ENCODE assay signal across 15 mouse cellular contexts in the genomic region with DNA sequence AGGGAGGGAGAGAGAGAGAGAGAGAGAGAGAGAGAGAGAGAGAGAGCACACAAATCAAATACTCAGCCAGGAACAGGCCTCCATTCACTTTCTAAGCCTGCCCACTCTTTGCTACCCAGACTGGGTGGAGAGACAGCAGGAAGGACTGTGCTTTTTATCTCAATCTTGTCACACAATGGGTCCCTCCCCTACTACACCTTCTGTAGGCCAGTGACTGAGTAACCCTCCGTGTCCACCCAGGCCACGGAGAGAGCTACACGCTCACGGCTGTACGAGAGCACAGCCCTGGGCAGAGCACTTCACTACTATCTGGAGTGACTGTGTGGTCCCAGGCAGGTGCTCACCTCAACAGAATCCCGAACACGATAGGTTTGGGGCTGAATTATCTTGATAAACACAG. TPM values are rescaled to one million over a fixed set of nuclear protein-coding genes. Genes with fewer than 3 reads are reported as not detected.
A peak's percentile ranks its signal among the peaks of the same experiment; 100 is the strongest.
DNase-seq lines count a peak whose midpoint lies in the region; ATAC-seq and TF ChIP-seq lines count a peak whose summit lies in the region.
"Had no signal": no experiment of that assay in that cellular context is flagged by ENCODE, and none has a peak within 500 bp of the region (broad histone marks: within the 10 kb centered on the region; RNA-seq: fewer than 3 reads in every experiment).

No protein-coding gene starts in this region.

- H3K27ac ChIP-seq in gastrocnemius, adult 2 months: peak overlapping the region; percentile 68
- peak overlapping the region; percentile 51 for H3K27ac ChIP-seq in kidney, postnatal 0 days
- peak overlapping the region; percentile 92 for H3K27ac ChIP-seq in intestine, postnatal 0 days (ENCODE audit: low read depth, low read length)
- no peak overlapping the region for H3K27ac ChIP-seq in hindbrain, embryonic 14.5 days
- H3K27ac ChIP-seq: hindbrain, embryonic 10.5 days; midbrain, embryonic 13.5 days had no signal

- H3K4me1 ChIP-seq in kidney, postnatal 0 days (replicated peaks; ENCODE audit: insufficient read depth, low read length): peaks cover 4% of the 10 kb centered on the region; the same call in 1 of the 2 replicates
- H3K4me1 ChIP-seq in intestine, postnatal 0 days (replicated peaks; ENCODE audit: control insufficient read depth, insufficient read depth, low read length): peaks cover 6% of the 10 kb centered on the region
- no peaks in the 10 kb centered on the region for H3K4me1 ChIP-seq in hindbrain, embryonic 14.5 days (replicated peaks; ENCODE audit: control insufficient read depth, insufficient read depth, low read length)
- H3K4me1 ChIP-seq: forebrain, embryonic 10.5 days; midbrain, embryonic 13.5 days had no signal

- DNase-seq in gastrocnemius, adult 2 months: no peak
- no peak for DNase-seq in gastrocnemius, postnatal 4 days (ENCODE audit: low spot score in 2 of 2)
- DNase-seq in kidney, postnatal 0 days (ENCODE audit: low spot score): no peak
- no peak for DNase-seq in kidney, adult 9 months
- DNase-seq in CD4-positive helper T cell, adult 2 months (ENCODE audit: low read depth, low spot score): peak; percentile 45
- no peak for DNase-seq in testis, postnatal 14 days (ENCODE audit: low spot score)
- DNase-seq in hindbrain, embryonic 14.5 days (ENCODE audit: low spot score): no peak
- DNase-seq: adrenal gland, postnatal 10 days; cerebellum, adult 18-20 months; right cerebral cortex, postnatal 25 days; thymus, adult 2 months had no signal

- H3K9me3 ChIP-seq in kidney, postnatal 0 days (replicated peaks; ENCODE audit: low read length): no peaks in the 10 kb centered on the region
- no peaks in the 10 kb centered on the region for H3K9me3 ChIP-seq in intestine, postnatal 0 days (ENCODE audit: control insufficient read depth)
- no peaks in the 10 kb centered on the region for H3K9me3 ChIP-seq in hindbrain, embryonic 14.5 days (ENCODE audit: control insufficient read depth, low read length)
- H3K9me3 ChIP-seq: hindbrain, embryonic 10.5 days; midbrain, embryonic 13.5 days had no signal

- intact Hi-C loops in gastrocnemius, adult 2 months (cut with DNase I): no loop called here

- H3K4me3 ChIP-seq in gastrocnemius, adult 2 months: no peak overlapping the region
- no peak overlapping the region for H3K4me3 ChIP-seq in kidney, postnatal 0 days (replicated peaks; ENCODE audit: low read depth, low read length)
- no peak overlapping the region for H3K4me3 ChIP-seq in intestine, postnatal 0 days (ENCODE audit: low read depth, low read length)
- H3K4me3 ChIP-seq in hindbrain, embryonic 14.5 days (replicated peaks; ENCODE audit: low read length): no peak overlapping the region
- H3K4me3 ChIP-seq: forebrain, embryonic 10.5 days; hindbrain, embryonic 10.5 days; midbrain, embryonic 13.5 days had no signal

- WGBS in kidney, postnatal 0 days: 64% methylated on average over 7 of the region's 7 CpGs
- 31% methylated on average over 7 of the region's 7 CpGs for WGBS in intestine, postnatal 0 days
- 86% methylated on average over 7 of the region's 7 CpGs for WGBS in hindbrain, embryonic 14.5 days

- no peaks in the 10 kb centered on the region for H3K27me3 ChIP-seq in kidney, postnatal 0 days (ENCODE audit: insufficient read depth, low read length)
- H3K27me3 ChIP-seq in intestine, postnatal 0 days (replicated peaks; ENCODE audit: control insufficient read depth, insufficient read depth, low read length): no peaks in the 10 kb centered on the region
- no peaks in the 10 kb centered on the region for H3K27me3 ChIP-seq in hindbrain, embryonic 14.5 days (ENCODE audit: control insufficient read depth, insufficient read depth, low read length)
- H3K27me3 ChIP-seq: midbrain, embryonic 13.5 days had no signal

- ATAC-seq in kidney, postnatal 0 days (replicated peaks; ENCODE audit: low FRiP score, low read depth): no peak
- ATAC-seq in intestine, postnatal 0 days: peak; percentile 58
- ATAC-seq in hindbrain, embryonic 14.5 days (ENCODE audit: low FRiP score): no peak
- ATAC-seq: midbrain, embryonic 13.5 days had no signal

- no peak overlapping the region for H3K9ac ChIP-seq in kidney, postnatal 0 days (ENCODE audit: low read depth, low read length)
- H3K9ac ChIP-seq in intestine, postnatal 0 days (ENCODE audit: low read depth, low read length): peak overlapping the region; percentile 37
- H3K9ac ChIP-seq in hindbrain, embryonic 14.5 days: no peak overlapping the region
- H3K9ac ChIP-seq: midbrain, embryonic 13.5 days had no signal

- H3K36me3 ChIP-seq in kidney, postnatal 0 days (ENCODE audit: insufficient read depth, low read length): no peaks in the 10 kb centered on the region
- peaks cover 18% of the 10 kb centered on the region for H3K36me3 ChIP-seq in intestine, postnatal 0 days (ENCODE audit: control insufficient read depth, insufficient read depth)
- no peaks in the 10 kb centered on the region for H3K36me3 ChIP-seq in hindbrain, embryonic 14.5 days (replicated peaks; ENCODE audit: control insufficient read depth, insufficient read depth)
- H3K36me3 ChIP-seq: forebrain, embryonic 10.5 days; hindbrain, embryonic 10.5 days; midbrain, embryonic 13.5 days had no signal

- H3K4me2 ChIP-seq in kidney, postnatal 0 days (ENCODE audit: low read length): no peak overlapping the region
- peak overlapping the region; percentile 55 for H3K4me2 ChIP-seq in intestine, postnatal 0 days (replicated peaks; ENCODE audit: low read depth)
- no peak overlapping the region for H3K4me2 ChIP-seq in hindbrain, embryonic 14.5 days (replicated peaks)
- H3K4me2 ChIP-seq: midbrain, embryonic 13.5 days had no signal

- TF ChIP-seq CTCF in gastrocnemius, adult 2 months (IDR thresholded peaks at IDR 0.05): no peak
- TF ChIP-seq CTCF in kidney, postnatal 0 days (IDR thresholded peaks at IDR 0.05; ENCODE audit: low read depth): no peak
- TF ChIP-seq CTCF in intestine, postnatal 0 days (IDR thresholded peaks at IDR 0.05; ENCODE audit: low read depth): no peak

RNA-seq across cellular contexts. Expression of a gene that starts 17.3 kb away (rescaled TPM):
- total RNA-seq in gastrocnemius, adult 2 months (2021): 1 to 10 TPM; 6.0 to 8.8 TPM
- 10 to 100 TPM; 11.7 to 12.2 TPM for total RNA-seq in gastrocnemius, postnatal 4 days (2021)
- 15.9 and 16.6 TPM in 2 replicates for polyA plus RNA-seq in kidney, postnatal 0 days (2015; fragmentation: Nextera tagmentation; extraction: Ambion mirVana)
- 16.9 and 18.7 TPM in 2 replicates for polyA plus RNA-seq in intestine, postnatal 0 days (2015; fragmentation: Nextera tagmentation; extraction: Ambion mirVana)
- 3.9 and 5.4 TPM in 2 replicates for polyA plus RNA-seq in hindbrain, embryonic 14.5 days (2014; fragmentation: Nextera tagmentation; extraction: Ambion mirVana)
